Comparison of ENCODE assay signal across 7 mouse cellular contexts in genomic region chr6:3395921-3396611, GRCm38 (mm10). TPM values are rescaled to one million over a fixed set of nuclear protein-coding genes. Genes with fewer than 3 reads are reported as not detected.
DNase-seq lines count a peak whose midpoint lies in the region; ATAC-seq and TF ChIP-seq lines count a peak whose summit lies in the region.
"Not testable (repeated sequence)": the region's sequence is repeated elsewhere in the genome, so short reads cannot be mapped to it uniquely, and the experiment has no call there.

No protein-coding gene starts in this region.

- TF ChIP-seq EP300 in lung, postnatal 0 days (IDR thresholded peaks at IDR 0.05) = peak; percentile 80

- H3K9me3 ChIP-seq in ES-E14 (ENCODE audit: control insufficient read depth, insufficient read depth, low read depth, low read length); intestine, embryonic 16.5 days (ENCODE audit: control insufficient read depth, low read length); lung, postnatal 0 days (ENCODE audit: low read length); stomach, embryonic 15.5 days: not testable (repeated sequence)

- peak overlapping the region; percentile 22; the same call in 1 of the 2 replicates for H3K4me2 ChIP-seq in intestine, embryonic 16.5 days (ENCODE audit: low read depth, low read length)
- peak overlapping the region; percentile 8; the same call in 1 of the 2 replicates for H3K4me2 ChIP-seq in lung, postnatal 0 days (replicated peaks; ENCODE audit: low read depth, low read length)
- peak overlapping the region; percentile 0; the same call in 1 of the 2 replicates for H3K4me2 ChIP-seq in stomach, embryonic 15.5 days

- H3K27ac ChIP-seq in ES-E14 (ENCODE audit: insufficient read depth, low read depth, low read length, poor library complexity, severe bottlenecking); lung, postnatal 0 days (ENCODE audit: low read length); stomach, embryonic 15.5 days: not testable (repeated sequence)
- peak overlapping the region; percentile 87 for H3K27ac ChIP-seq in intestine, embryonic 16.5 days (ENCODE audit: low read length)

- not testable (repeated sequence) for H3K4me3 ChIP-seq in ES-E14 (ENCODE audit: insufficient read depth in 1 of 2, low read depth in 1 of 2, low read length in 2 of 2, poor library complexity in 1 of 2, severe bottlenecking in 1 of 2); intestine, embryonic 16.5 days (ENCODE audit: low read length); lung, postnatal 0 days (ENCODE audit: low read depth, low read length); stomach, embryonic 15.5 days (replicated peaks)

- in situ Hi-C loops in ES-E14 (cut with MboI; ENCODE audit: low sequenced_read_pairs in 2 of 2, unreplicated experiment in 2 of 2) = loop anchor here in 1 of 2 experiments (5.0 kb wide), 1 partner anchor 54 kb away; no protein-coding TSS in a partner anchor

- ATAC-seq in intestine, embryonic 16.5 days = peak; percentile 80
- ATAC-seq in lung, postnatal 0 days = peak; percentile 84
- peak; percentile 23; the same call in 1 of the 2 replicates for ATAC-seq in stomach, embryonic 15.5 days (ENCODE audit: insufficient read depth, low FRiP score, low read depth)

- not testable (repeated sequence) for H3K36me3 ChIP-seq in ES-E14 (ENCODE audit: control insufficient read depth, insufficient read depth, low read length, poor library complexity, severe bottlenecking); intestine, embryonic 16.5 days (ENCODE audit: control insufficient read depth, insufficient read depth, low read length); lung, postnatal 0 days (ENCODE audit: insufficient read depth, low read length); stomach, embryonic 15.5 days

- peak; percentile 25 for DNase-seq in ES-E14 (ENCODE audit: low read depth, low spot score)
- peak; percentile 30 for DNase-seq in adrenal gland, postnatal 14 days
- peak; percentile 82 for DNase-seq in kidney, adult 9 months
- peak; percentile 27 to 30 for DNase-seq in kidney, postnatal 4 days
- DNase-seq in lung, postnatal 0 days (ENCODE audit: low spot score) = peak; percentile 60

- not testable (repeated sequence) for H3K9ac ChIP-seq in ES-E14 (ENCODE audit: insufficient read depth, low read depth, low read length, poor library complexity, severe bottlenecking); lung, postnatal 0 days (replicated peaks; ENCODE audit: low read depth); stomach, embryonic 15.5 days
- H3K9ac ChIP-seq in intestine, embryonic 16.5 days (ENCODE audit: low read depth, low read length) = peak overlapping the region; percentile 29; the same call in 1 of the 2 replicates

- H3K4me1 ChIP-seq in ES-E14 (ENCODE audit: control insufficient read depth in 2 of 2, insufficient read depth in 2 of 2, low read length in 2 of 2, poor library complexity in 1 of 2); intestine, embryonic 16.5 days (ENCODE audit: control insufficient read depth, insufficient read depth, low read length); lung, postnatal 0 days (ENCODE audit: insufficient read depth, low read depth, low read length); stomach, embryonic 15.5 days: not testable (repeated sequence)

- not testable (repeated sequence) for TF ChIP-seq CTCF in lung, postnatal 0 days (IDR thresholded peaks at IDR 0.05)

- not testable (repeated sequence) for H3K27me3 ChIP-seq in intestine, embryonic 16.5 days (replicated peaks; ENCODE audit: control insufficient read depth, insufficient read depth, low read length); lung, postnatal 0 days (replicated peaks; ENCODE audit: insufficient read depth, low read length); stomach, embryonic 15.5 days (replicated peaks)

- 60% methylated on average over 4 of the region's 4 CpGs for WGBS in intestine, embryonic 16.5 days
- WGBS in lung, postnatal 0 days = 35% methylated on average over 4 of the region's 4 CpGs
- 69% methylated on average over 4 of the region's 4 CpGs for WGBS in stomach, embryonic 15.5 days

RNA-seq across cellular contexts. Expression of gene Samd9l, which starts 3.3 kb away (rescaled TPM):
- 1.6 and 1.9 TPM in 2 replicates for total RNA-seq in ES-E14 (2012; rRNA removed)
- 11.3 and 15.7 TPM in 2 replicates for total RNA-seq in adrenal gland, postnatal 14 days (2021)
- polyA plus RNA-seq in intestine, embryonic 16.5 days (2015; fragmentation: Nextera tagmentation; extraction: Ambion mirVana) = 8.8 and 11.1 TPM in 2 replicates
- polyA plus RNA-seq in lung, postnatal 0 days (2015; fragmentation: Nextera tagmentation; extraction: Ambion mirVana) = 7.5 and 8.0 TPM in 2 replicates
- 10.2 and 11.5 TPM in 2 replicates for polyA plus RNA-seq in stomach, embryonic 15.5 days (2015; fragmentation: Nextera tagmentation; extraction: Ambion mirVana)

Comparison
In these comparisons a context has a peak if more than half of its experiments do, and no peak if none do; other contexts are left out.
1. DNase-seq: peak in every context shown above with its lines; median percentile 82 in kidney, adult 9 months; 60 in lung, postnatal 0 days; 30 in adrenal gland, postnatal 14 days; 28 in kidney, postnatal 4 days; 25 in ES-E14.
2. ATAC-seq: peak in every context shown above with its lines; median percentile 84 in lung, postnatal 0 days; 80 in intestine, embryonic 16.5 days; 23 in stomach, embryonic 15.5 days.